Mouse (Mus musculus) embryonic fibroblast, embryonic 13.5 days (primary cell): ENCODE data around the gene Mamdc2. TPM values are rescaled to one million over a fixed set of nuclear protein-coding genes. Genes with fewer than 3 reads are reported as not detected.

Experiments
- H3K27ac ChIP-seq: 2 replicates; pipeline ENCODE4 v1.5.1; 2012; ENCODE audit warnings: low read length, control low read depth, inconsistent platforms; ENCODE audit not compliant: insufficient read depth
- H3K4me1 ChIP-seq: 2 replicates; pipeline ENCODE4 v1.6.1; 2011; ENCODE audit warnings: low read length; ENCODE audit not compliant: control insufficient read depth, insufficient read depth
- H3K4me3 ChIP-seq: 2 replicates; pipeline ENCODE4 v1.5.1; 2011; ENCODE audit warnings: mild to moderate bottlenecking, control low read depth, low read length; ENCODE audit not compliant: insufficient read depth
- CTCF ChIP-seq: IDR thresholded peaks from 2 replicates; pipeline ENCODE4 v1.5.1; 2011; ENCODE audit warnings: mild to moderate bottlenecking, control low read depth, low read length, moderate library complexity, borderline replicate concordance; ENCODE audit not compliant: insufficient read depth
- POLR2A ChIP-seq: IDR thresholded peaks from 2 replicates; pipeline ENCODE4 v1.6.1; 2011; ENCODE audit warnings: low read depth, mild to moderate bottlenecking, control low read depth, low read length, moderate library complexity
- polyA plus RNA-seq: library from polyadenylated mRNA; stranded (reverse); fragments of >200 nt; gene quantifications from 2 replicates; pipeline ENCODE4 v1.2.4, GENCODE M21; 2011; ENCODE audit warnings: low read depth; ENCODE audit not compliant: missing spikeins, insufficient read length

The Mamdc2 gene
- polyA plus RNA-seq, 1 experiment: 21.7 TPM

GRCm38 (mm10) chr19:23309979-23310378, 138.3 kb downstream of the Mamdc2 start:
- Histone ChIP-seq H3K4me1 (peaks cover 8% of the 10 kb centered on the region; the same call in 1 of the 2 replicates), H3K27ac (no peak overlapping the region), H3K4me3 (no peak overlapping the region)
- no peak for TF ChIP-seq POLR2A
- no peak for TF ChIP-seq CTCF

DNA sequence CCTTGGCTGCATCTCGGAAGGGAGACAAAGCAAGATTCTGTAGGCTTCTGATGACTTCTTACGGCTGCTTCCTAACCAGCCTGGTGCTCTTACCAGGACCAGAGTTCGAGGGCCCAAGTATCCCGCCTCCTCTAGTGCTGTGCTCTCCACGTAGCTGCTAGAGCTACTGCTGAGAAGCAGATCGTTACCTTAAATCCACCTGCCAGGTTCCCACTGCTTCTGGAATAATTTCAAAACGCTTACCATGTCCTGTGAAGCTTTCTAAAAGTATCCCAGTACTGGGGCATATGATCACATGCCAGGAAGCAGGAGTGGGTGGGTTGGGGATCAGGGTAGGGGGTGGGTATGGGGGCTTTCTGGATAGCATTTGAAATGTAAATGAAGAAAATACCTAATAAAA, 141.6 kb downstream of the Mamdc2 start:
- Histone ChIP-seq H3K4me1 (peaks cover 8% of the 10 kb centered on the region; the same call in 1 of the 2 replicates), H3K4me3 (no peak overlapping the region), H3K27ac (no peak overlapping the region)
- TF ChIP-seq POLR2A (no peak), CTCF (no peak)

- H3K27ac ChIP-seq: no peak overlapping the region
- H3K4me3 ChIP-seq: no peak overlapping the region
- TF ChIP-seq CTCF (no peak), POLR2A (no peak)
- H3K4me1 ChIP-seq: 0 out of 2 replicates have a peak, but pooled peaks cover 2% of the 10 kb centered on the region
These were observed 148.3 kb downstream of the Mamdc2 start for GRCm38 (mm10) chr19:23299987-23300386.

GRCm38 (mm10) chr19:23298917-23299316, 149.3 kb downstream of the Mamdc2 start:
- TF ChIP-seq CTCF (no peak), POLR2A (no peak)
- Histone ChIP-seq H3K4me3 (no peak overlapping the region), H3K27ac (no peak overlapping the region), H3K4me1 (0 out of 2 replicates have a peak, but pooled peaks cover 2% of the 10 kb centered on the region)

DNA sequence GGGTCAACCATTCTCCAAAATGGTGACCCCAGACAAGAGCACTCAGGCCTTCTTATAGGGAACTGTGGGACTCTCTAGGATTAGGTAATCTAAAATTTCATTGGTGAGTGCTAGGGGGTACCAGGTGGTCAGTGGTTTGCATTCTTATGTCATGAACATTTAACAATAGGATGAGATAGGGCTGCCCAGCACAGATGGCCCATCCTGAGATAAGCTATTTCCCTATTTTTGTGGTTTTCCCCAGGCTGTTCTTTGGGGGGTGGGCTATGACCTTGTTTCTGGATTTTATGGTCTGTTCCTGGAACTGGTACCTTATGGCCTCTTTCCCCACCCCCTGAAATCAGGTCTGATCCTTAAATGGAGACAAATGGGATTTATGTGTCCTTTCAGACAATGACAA, 151.1 kb downstream of the Mamdc2 start:
- TF ChIP-seq CTCF (no peak), POLR2A (no peak)
- Histone ChIP-seq H3K4me3 (no peak overlapping the region), H3K4me1 (0 out of 2 replicates have a peak, but pooled peaks cover 2% of the 10 kb centered on the region), H3K27ac (no peak overlapping the region)

DNA sequence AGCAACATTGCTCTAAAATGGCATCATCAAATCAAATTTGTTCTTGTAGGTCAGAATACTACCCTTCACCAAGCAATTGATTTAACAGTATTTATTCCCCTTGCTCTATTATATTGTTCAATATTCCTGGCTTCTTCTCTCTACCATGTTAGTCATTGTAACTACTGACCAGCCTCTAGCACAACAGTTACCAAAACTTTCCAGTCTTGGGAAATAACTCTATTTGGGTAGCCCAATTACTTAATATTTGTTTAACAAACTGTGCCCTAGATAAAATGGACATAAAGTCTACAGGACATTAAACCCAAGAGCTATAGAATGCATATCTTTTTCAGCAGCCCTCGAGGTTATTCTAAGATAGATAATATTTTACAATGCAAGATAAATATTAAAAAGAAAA, 159.0 kb downstream of the Mamdc2 start:
- no peak overlapping the region for H3K27ac ChIP-seq
- no peaks in the 10 kb centered on the region for H3K4me1 ChIP-seq
- H3K4me3 ChIP-seq: no peak overlapping the region
- TF ChIP-seq POLR2A (no peak), CTCF (no peak)

DNA sequence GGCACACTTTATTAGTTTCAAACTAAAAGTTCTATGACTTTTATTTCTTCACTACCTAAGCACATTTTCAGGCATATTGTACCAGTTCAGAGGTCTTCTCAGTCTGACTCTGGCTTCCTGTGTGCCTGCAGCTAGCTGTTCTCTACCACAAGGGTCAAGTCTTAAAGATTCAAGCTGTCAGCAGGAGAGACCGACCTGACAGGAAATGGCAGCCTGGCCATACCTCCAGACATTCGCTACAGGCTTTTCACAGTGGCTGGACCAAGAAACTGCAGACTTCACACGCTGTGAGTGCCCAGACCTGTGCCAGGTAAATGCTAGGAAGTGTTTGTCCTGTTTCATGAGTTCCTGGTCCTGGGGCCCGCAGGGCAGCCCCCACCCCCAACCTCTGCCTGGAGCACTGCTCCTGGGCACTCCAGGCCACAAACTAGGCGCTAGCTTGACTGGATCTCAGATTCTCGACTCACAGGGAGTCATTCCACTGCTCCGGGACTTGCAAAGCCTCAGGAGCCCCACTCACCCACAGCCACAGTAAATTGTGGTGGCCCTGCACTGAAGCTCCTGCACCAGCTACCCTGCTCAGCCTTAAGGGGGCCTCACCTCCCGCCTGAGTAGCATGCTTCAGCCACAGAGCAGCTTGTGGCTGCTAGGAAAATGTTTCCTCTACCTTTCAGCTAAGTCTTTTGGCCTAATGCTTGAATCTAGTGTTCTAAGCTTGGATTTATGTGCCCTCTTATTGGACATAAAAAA, 166.2 kb downstream of the Mamdc2 start:
- no peaks in the 10 kb centered on the region for H3K4me1 ChIP-seq
- no peak overlapping the region for H3K27ac ChIP-seq
- TF ChIP-seq CTCF: no peak
- TF ChIP-seq POLR2A: no peak
- H3K4me3 ChIP-seq: no peak overlapping the region

GRCm38 (mm10) chr19:23274054-23274724, 174.1 kb downstream of the Mamdc2 start:
- Histone ChIP-seq H3K27ac (no peak overlapping the region), H3K4me3 (peak overlapping the region; percentile 18; the same call in 1 of the 2 replicates), H3K4me1 (peaks cover 8% of the 10 kb centered on the region)
- TF ChIP-seq CTCF (no peak), POLR2A (no peak)

DNA sequence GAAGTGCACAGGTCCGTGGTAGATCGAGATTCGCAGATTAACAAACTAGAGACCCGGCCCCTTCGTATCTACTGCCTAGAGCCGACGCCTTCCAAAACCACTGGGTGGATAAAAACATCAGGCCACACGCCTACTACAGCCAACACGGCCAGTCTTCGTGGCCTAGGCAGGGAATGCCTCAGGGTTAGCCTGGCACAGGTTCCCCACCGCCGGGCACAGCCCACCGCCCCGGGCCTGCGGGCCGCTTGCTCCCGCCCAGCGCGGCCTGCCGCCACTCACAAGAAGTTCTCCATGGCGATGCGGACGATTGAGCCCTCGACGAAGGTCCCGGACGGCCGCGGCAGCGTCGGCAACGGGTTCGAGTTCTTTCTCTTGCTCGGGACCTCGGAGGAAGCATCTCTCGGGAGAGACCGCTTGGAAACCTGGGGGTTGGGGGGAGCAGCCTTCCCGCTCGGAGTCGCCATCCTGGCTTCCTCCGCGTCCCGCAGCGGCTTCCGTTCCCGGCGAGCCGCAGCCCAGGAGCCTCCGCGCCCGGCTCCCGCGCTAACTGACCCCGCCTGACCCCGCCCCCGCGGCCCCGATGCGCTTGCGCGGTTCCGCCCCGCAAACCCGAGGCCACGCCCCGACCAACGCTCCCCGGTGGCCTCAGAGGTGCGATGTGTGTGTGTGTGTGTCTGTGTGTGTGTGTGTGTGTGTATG, 174.7 kb downstream of the Mamdc2 start, which contains the start of gene Smc5:
TSS of gene Smc5 (minus strand) at position 543 of the 699 bp plus-strand sequence.
- Histone ChIP-seq H3K4me3 (peak within 1 kb of the TSS; percentile 88), H3K4me1 (peaks cover 8% of the 10 kb centered on the region), H3K27ac (peak within 1 kb of the TSS; percentile 0)
- TF ChIP-seq CTCF (no peak), POLR2A (peak; percentile 74)

GRCm38 (mm10) chr19:23256771-23257170, 191.5 kb downstream of the Mamdc2 start:
- TF ChIP-seq POLR2A (no peak), CTCF (no peak)
- Histone ChIP-seq H3K4me3 (no peak overlapping the region), H3K4me1 (no peaks in the 10 kb centered on the region), H3K27ac (no peak overlapping the region)

Other genes starting within 250 kb of the Mamdc2 start
- 87.5 and 109 TPM in 2 replicates for gene Smc5, start 174.5 kb downstream of the Mamdc2 start, polyA plus RNA-seq
- gene 1700028P14Rik, start 204.4 kb upstream of the Mamdc2 start, polyA plus RNA-seq: not detected in 2 replicates
- gene Ptar1, start 239.0 kb upstream of the Mamdc2 start, polyA plus RNA-seq: 26.9 and 36.1 TPM in 2 replicates